Mouse (Mus musculus) G1E (cell line): ENCODE results near the gene Atrip.

ENCODE experiments used
- CTCF ChIP-seq: IDR thresholded peaks from 2 replicates; pipeline ENCODE4 v1.5.1; 2012; ENCODE audit warnings: low read depth, low read length, inconsistent platforms, mixed read lengths
- GATA1 ChIP-seq: IDR thresholded peaks from 2 replicates; pipeline ENCODE4 v1.6.1; 2012; ENCODE audit warnings: borderline replicate concordance, low read length, inconsistent platforms, mixed read lengths
- GATA2 ChIP-seq: IDR thresholded peaks from 2 replicates; pipeline ENCODE4 v1.6.1; 2012; ENCODE audit warnings: low read depth, low read length, inconsistent platforms, borderline replicate concordance
- TAL1 ChIP-seq: conservative IDR thresholded peaks from 2 replicates; pipeline ENCODE4 v1.6.1; 2012; ENCODE audit warnings: low read depth, low read length, inconsistent platforms, mixed read lengths

- TF ChIP-seq CTCF (peak; percentile 91), GATA1 (no peak), GATA2 (no peak), TAL1 (no peak)
Observed at GRCm38 (mm10) chr9:109059136-109059903, 14.6 kb downstream of the Atrip start, which contains the start of gene Trex1.
